Mouse (Mus musculus): ENCODE measurements around the gene Atg9b. TPM values are rescaled to one million over a fixed set of nuclear protein-coding genes. Genes with fewer than 3 reads are reported as not detected.

Gene Atg9b
- polyA plus RNA-seq, 1 experiment from 2014 or later, result 2.3 TPM

- H3K4me2 ChIP-seq, result peak overlapping the region; percentile 97
- under 1% methylated on average over 73 of the region's 73 CpGs for WGBS
- no peaks in the 10 kb centered on the region for H3K36me3 ChIP-seq (replicated peaks)
- peaks cover 56% of the 10 kb centered on the region for H3K27me3 ChIP-seq (replicated peaks)
- H3K4me1 ChIP-seq, result peaks cover 39% of the 10 kb centered on the region
- peak overlapping the region; percentile 48 for H3K4me3 ChIP-seq
- H3K27ac ChIP-seq, result peak overlapping the region; percentile 19; the same call in 1 of the 2 replicates
- no peaks in the 10 kb centered on the region for H3K9me3 ChIP-seq
- peak overlapping the region; percentile 32 for H3K9ac ChIP-seq
- ATAC-seq (replicated peaks), result peak; percentile 43
Measured at GRCm38 (mm10) chr5:24387264-24388241, 4.4 kb downstream of the Atg9b start.

DNA sequence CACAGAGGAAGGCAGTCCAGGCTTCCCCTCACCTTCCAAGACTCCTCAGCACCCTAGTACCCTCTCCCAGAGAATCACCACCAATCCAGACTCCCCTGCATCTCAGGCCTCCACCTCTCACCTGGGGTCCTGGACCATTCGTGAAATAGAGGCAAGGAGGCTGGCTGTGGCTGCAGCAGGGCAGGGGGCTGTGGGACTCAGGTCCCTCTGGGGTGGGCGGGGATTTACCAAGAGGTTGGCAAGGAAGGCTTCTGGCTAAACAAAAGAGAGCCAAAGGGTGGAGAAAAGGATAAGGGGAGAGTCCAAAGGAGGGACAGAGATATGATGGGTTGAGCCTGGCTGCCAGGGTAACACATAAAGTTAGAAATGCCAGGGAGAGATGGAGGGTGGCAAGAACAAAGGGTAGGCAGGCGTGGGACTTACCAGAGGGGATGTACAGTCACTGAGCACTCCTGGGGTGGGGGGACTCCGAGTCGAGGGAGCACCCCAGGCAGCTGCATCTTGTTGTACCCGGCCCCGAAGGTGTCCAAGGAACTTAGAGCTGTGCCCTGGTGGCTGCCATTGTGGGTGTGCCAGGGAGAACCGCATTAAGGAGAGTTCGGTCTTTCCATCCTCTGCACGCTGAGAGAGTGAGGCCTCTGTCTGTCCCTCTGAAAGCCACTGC lies 5.9 kb downstream of the Atg9b start:
- Histone ChIP-seq H3K36me3 (replicated peaks) (no peaks in the 10 kb centered on the region), H3K4me3 (no peak overlapping the region), H3K4me1 (peaks cover 43% of the 10 kb centered on the region), H3K27ac (no peak overlapping the region), H3K4me2 (no peak overlapping the region), H3K27me3 (replicated peaks) (peaks cover 56% of the 10 kb centered on the region), H3K9me3 (no peaks in the 10 kb centered on the region), H3K9ac (no peak overlapping the region)
- WGBS, result 75% methylated on average over 10 of the region's 10 CpGs
- no peak for ATAC-seq (replicated peaks)

- peaks cover 53% of the 10 kb centered on the region for H3K27me3 ChIP-seq (replicated peaks)
- H3K4me3 ChIP-seq, result no peak overlapping the region
- peaks cover 43% of the 10 kb centered on the region for H3K4me1 ChIP-seq
- H3K4me2 ChIP-seq, result no peak overlapping the region
- no peak for ATAC-seq (replicated peaks)
- H3K9me3 ChIP-seq, result no peaks in the 10 kb centered on the region
- WGBS, result 93% methylated on average over 5 of the region's 5 CpGs
- H3K36me3 ChIP-seq (replicated peaks), result no peaks in the 10 kb centered on the region
- no peak overlapping the region for H3K27ac ChIP-seq
- no peak overlapping the region for H3K9ac ChIP-seq
Measured at GRCm38 (mm10) chr5:24385374-24385773, 6.6 kb downstream of the Atg9b start.

DNA sequence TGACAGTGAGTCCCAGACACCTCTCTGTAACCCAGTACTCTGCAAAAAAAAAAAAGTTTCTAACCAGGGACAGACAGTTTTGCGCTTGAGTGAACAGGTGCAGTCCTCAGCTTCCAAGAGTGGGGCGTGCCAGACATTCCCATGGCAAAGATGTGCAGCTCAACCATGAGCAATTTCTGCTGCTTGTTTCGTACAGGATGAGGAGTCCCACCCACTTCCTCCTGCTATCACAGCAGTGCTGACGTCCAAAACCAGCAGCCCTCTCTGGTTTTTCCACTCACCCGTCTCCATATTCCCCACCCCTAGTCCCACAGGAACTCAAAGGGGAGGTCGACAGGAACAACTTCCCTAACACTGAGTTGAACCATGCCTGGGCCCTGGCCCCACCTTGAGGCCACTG lies 7.5 kb downstream of the Atg9b start:
- peaks cover 46% of the 10 kb centered on the region for H3K27me3 ChIP-seq (replicated peaks)
- H3K36me3 ChIP-seq (replicated peaks), result no peaks in the 10 kb centered on the region
- no peak overlapping the region for H3K9ac ChIP-seq
- H3K9me3 ChIP-seq, result no peaks in the 10 kb centered on the region
- no peak for ATAC-seq (replicated peaks)
- H3K4me3 ChIP-seq, result no peak overlapping the region
- no peak overlapping the region for H3K27ac ChIP-seq
- no peak overlapping the region; the same call in 1 of the 2 replicates for H3K4me2 ChIP-seq
- 70% methylated on average over 6 of the region's 6 CpGs for WGBS
- peaks cover 43% of the 10 kb centered on the region for H3K4me1 ChIP-seq

- Histone ChIP-seq H3K4me3 (peak overlapping the region; percentile 49), H3K4me2 (peak overlapping the region; percentile 69), H3K9ac (peak overlapping the region; percentile 61), H3K27me3 (replicated peaks) (peaks cover 36% of the 10 kb centered on the region), H3K36me3 (replicated peaks) (no peaks in the 10 kb centered on the region), H3K27ac (peak overlapping the region; percentile 82), H3K4me1 (peaks cover 37% of the 10 kb centered on the region), H3K9me3 (no peaks in the 10 kb centered on the region)
- peak; percentile 87 for ATAC-seq (replicated peaks)
- WGBS, result 1% methylated on average over 34 of the region's 34 CpGs
Measured at GRCm38 (mm10) chr5:24383026-24383859, 8.7 kb downstream of the Atg9b start.

GRCm38 (mm10) chr5:24381988-24382387 lies 10.0 kb downstream of the Atg9b start:
- Histone ChIP-seq H3K9me3 (no peaks in the 10 kb centered on the region), H3K4me2 (no peak overlapping the region), H3K27me3 (replicated peaks) (peaks cover 24% of the 10 kb centered on the region), H3K36me3 (replicated peaks) (no peaks in the 10 kb centered on the region), H3K9ac (no peak overlapping the region), H3K27ac (no peak overlapping the region), H3K4me3 (no peak overlapping the region), H3K4me1 (peaks cover 25% of the 10 kb centered on the region)
- whole genome bisulfite sequencing, result 61% methylated on average over 2 of the region's 2 CpGs
- no peak for ATAC-seq (replicated peaks)

DNA sequence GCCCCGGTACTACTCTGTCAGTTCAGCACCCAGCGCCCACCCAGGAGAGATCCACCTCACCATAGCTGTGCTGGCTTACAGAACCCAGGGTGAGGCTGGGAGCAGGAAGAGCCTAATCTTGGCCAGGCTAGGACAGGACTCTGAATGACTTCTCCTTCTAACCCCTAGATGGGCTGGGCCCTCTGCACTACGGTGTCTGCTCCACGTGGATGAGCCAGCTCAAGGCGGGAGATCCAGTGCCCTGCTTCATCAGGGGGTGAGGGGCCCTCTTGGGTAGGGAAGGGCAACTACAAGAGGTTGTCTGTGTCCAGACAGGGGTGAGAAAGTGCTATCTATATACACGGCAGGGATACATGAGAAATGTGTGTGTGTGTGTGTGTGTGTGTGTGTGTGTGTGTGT lies 10.5 kb downstream of the Atg9b start:
- 70% methylated on average over 6 of the region's 6 CpGs for WGBS
- H3K9ac ChIP-seq, result no peak overlapping the region
- H3K4me1 ChIP-seq, result peaks cover 22% of the 10 kb centered on the region
- H3K27ac ChIP-seq, result no peak overlapping the region
- ATAC-seq (replicated peaks), result no peak
- no peak overlapping the region for H3K4me3 ChIP-seq
- no peaks in the 10 kb centered on the region for H3K9me3 ChIP-seq
- no peak overlapping the region for H3K4me2 ChIP-seq
- H3K27me3 ChIP-seq (replicated peaks), result peaks cover 20% of the 10 kb centered on the region
- no peaks in the 10 kb centered on the region for H3K36me3 ChIP-seq (replicated peaks)

DNA sequence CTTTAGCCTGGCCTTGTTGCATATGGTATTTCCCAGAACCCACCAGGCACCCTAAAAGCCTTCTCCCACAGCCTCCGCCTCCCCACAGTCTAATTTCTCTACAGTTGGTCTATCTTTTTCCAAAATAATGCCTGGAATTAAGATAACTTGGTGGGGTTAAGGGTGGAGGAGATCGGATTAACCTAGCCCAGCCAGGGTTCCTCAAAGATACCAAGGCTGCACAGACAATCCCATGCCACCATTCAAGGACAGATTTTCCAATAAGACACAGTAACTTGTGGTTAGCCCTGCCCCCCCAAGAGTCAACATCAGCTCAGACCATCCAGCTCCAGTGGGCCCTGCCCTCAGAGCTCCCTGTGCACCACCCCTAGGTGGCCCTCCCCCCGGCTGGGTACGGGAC lies 11.4 kb downstream of the Atg9b start:
- H3K27me3 ChIP-seq (replicated peaks), result peaks cover 10% of the 10 kb centered on the region
- no peak overlapping the region for H3K27ac ChIP-seq
- 97% methylated on average over 4 of the region's 4 CpGs for WGBS
- no peak for ATAC-seq (replicated peaks)
- H3K9me3 ChIP-seq, result no peaks in the 10 kb centered on the region
- no peaks in the 10 kb centered on the region for H3K36me3 ChIP-seq (replicated peaks)
- H3K4me1 ChIP-seq, result peaks cover 22% of the 10 kb centered on the region
- no peak overlapping the region for H3K4me3 ChIP-seq
- H3K9ac ChIP-seq, result no peak overlapping the region
- H3K4me2 ChIP-seq, result no peak overlapping the region

GRCm38 (mm10) chr5:24379501-24379900 lies 12.4 kb downstream of the Atg9b start:
- H3K4me3 ChIP-seq, result no peak overlapping the region
- H3K27me3 ChIP-seq (replicated peaks), result 0 out of 2 replicates have a peak, but pooled peaks cover under 1% of the 10 kb centered on the region
- no peak overlapping the region for H3K9ac ChIP-seq
- no peak overlapping the region for H3K4me2 ChIP-seq
- 79% methylated on average over 4 of the region's 4 CpGs for WGBS
- no peaks in the 10 kb centered on the region for H3K9me3 ChIP-seq
- no peak overlapping the region for H3K27ac ChIP-seq
- H3K36me3 ChIP-seq (replicated peaks), result no peaks in the 10 kb centered on the region
- peaks cover 20% of the 10 kb centered on the region for H3K4me1 ChIP-seq
- no peak for ATAC-seq (replicated peaks)

DNA sequence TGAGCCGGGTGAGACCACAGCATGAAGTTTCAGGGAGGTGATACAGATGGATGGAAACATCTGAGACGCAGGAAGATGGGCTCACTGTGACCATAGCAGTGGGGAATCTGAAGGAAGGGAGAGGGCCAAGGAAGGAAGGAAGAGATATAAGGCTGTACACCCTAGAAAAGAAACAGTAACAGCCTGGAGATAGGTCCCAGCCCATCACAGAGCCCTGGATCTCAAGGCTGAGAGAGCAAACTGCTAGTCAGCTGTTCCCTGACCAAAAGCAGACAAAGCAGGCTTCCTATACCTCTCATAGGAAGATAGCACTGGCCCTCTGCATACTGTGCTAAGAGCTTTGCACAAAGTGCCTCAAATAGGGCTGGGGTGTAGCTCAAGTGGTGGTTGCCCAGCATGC lies 13.2 kb downstream of the Atg9b start:
- Histone ChIP-seq H3K27me3 (replicated peaks) (no peaks in the 10 kb centered on the region), H3K4me3 (no peak overlapping the region)

DNA sequence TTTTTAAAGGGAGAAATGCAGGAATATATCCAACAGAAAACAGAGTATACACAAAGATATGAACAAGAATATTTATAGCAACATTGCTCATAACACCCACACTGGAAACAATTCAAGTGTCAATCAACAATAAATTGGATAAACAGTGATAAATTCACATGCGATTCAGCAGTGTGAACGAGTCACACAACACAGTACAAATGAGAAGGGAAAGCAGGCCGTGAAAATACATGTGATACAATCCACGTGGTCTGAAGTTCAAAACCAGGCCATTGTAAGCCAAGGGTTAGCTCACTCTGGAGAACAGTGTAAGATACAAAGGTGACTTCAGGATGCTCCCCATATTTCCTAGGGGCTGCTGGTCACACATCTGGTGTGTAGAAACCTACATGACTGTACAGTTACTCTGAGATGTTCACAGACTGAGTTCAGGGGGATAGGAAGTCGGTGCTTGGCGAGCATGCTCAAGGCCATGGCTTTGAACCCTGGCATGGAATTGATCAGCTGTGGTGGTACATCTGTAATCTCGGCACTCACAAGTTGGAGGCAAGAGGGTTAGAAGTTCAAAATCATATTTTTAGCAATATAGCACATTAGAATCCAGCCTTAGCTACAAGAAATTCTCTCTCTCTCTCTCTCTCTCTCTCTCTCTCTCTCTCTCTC lies 17.1 kb downstream of the Atg9b start:
- Histone ChIP-seq H3K4me2 (no peak overlapping the region), H3K9me3 (no peaks in the 10 kb centered on the region), H3K36me3 (replicated peaks) (no peaks in the 10 kb centered on the region), H3K27me3 (replicated peaks) (no peaks in the 10 kb centered on the region), H3K4me3 (no peak overlapping the region), H3K4me1 (no peaks in the 10 kb centered on the region), H3K27ac (no peak overlapping the region), H3K9ac (no peak overlapping the region)
- ATAC-seq (replicated peaks), result no peak
- 78% methylated on average over 7 of the region's 7 CpGs for WGBS

More for the DNA sequence above, 13.2 kb downstream of the Atg9b start:
- no peak overlapping the region for H3K27ac ChIP-seq
- no peak overlapping the region for H3K4me2 ChIP-seq
- ATAC-seq (replicated peaks), result no peak
- H3K9me3 ChIP-seq, result no peaks in the 10 kb centered on the region
- WGBS, result 88% methylated on average over 2 of the region's 2 CpGs
- no peaks in the 10 kb centered on the region for H3K36me3 ChIP-seq (replicated peaks)
- peaks cover 12% of the 10 kb centered on the region for H3K4me1 ChIP-seq
- H3K9ac ChIP-seq, result no peak overlapping the region
